Comparison of ENCODE assay signal across 17 mouse cellular contexts in genomic region chr3:39208651-39209050, GRCm38 (mm10).
"Had no signal": no experiment of that assay in that cellular context is flagged by ENCODE, and none has a peak within 500 bp of the region (broad histone marks: within the 10 kb centered on the region; RNA-seq: fewer than 3 reads in every experiment).

No protein-coding gene starts in this region.

- H3K4me2 ChIP-seq: lung, embryonic 15.5 days; midbrain, embryonic 11.5 days; midbrain, embryonic 13.5 days; midbrain, embryonic 15.5 days; neural tube, embryonic 12.5 days; stomach, embryonic 15.5 days had no signal

- H3K27ac ChIP-seq: lung, embryonic 15.5 days; macrophage; midbrain, embryonic 13.5 days; midbrain, embryonic 15.5 days; neural tube, embryonic 12.5 days; stomach, embryonic 15.5 days; stomach, postnatal 0 days had no signal

- ATAC-seq: lung, postnatal 0 days had no signal

- H3K9me3 ChIP-seq: lung, embryonic 15.5 days; midbrain, embryonic 13.5 days; midbrain, embryonic 15.5 days; neural tube, embryonic 12.5 days; stomach, embryonic 15.5 days had no signal

- H3K4me1 ChIP-seq: lung, embryonic 15.5 days; megakaryocyte, embryonic 14.5 days; stomach, embryonic 15.5 days had no signal

- H3K27me3 ChIP-seq: lung, embryonic 15.5 days; megakaryocyte, embryonic 14.5 days; midbrain, embryonic 13.5 days; midbrain, embryonic 15.5 days; neural tube, embryonic 12.5 days; stomach, embryonic 15.5 days had no signal

- H3K9ac ChIP-seq: lung, embryonic 15.5 days; midbrain, embryonic 13.5 days; midbrain, embryonic 15.5 days; neural tube, embryonic 12.5 days; stomach, embryonic 15.5 days had no signal

- H3K36me3 ChIP-seq: lung, embryonic 15.5 days; midbrain, embryonic 13.5 days; midbrain, embryonic 15.5 days; neural tube, embryonic 12.5 days; stomach, embryonic 15.5 days had no signal

- DNase-seq: lung, adult 2 months; lung, postnatal 14 days; lung, postnatal 36 days; right cerebral cortex, postnatal 14 days; thymus, adult 2 months; thymus, postnatal 25 days; thymus, postnatal 4 days had no signal

- H3K4me3 ChIP-seq: lung, embryonic 15.5 days; megakaryocyte, embryonic 14.5 days; midbrain, embryonic 13.5 days; midbrain, embryonic 15.5 days; neural tube, embryonic 12.5 days; stomach, embryonic 15.5 days had no signal
